Mouse (Mus musculus) kidney, adult 2 months (tissue): ENCODE measurements around the gene Mfsd14a. TPM values are rescaled to one million over a fixed set of nuclear protein-coding genes. Genes with fewer than 3 reads are reported as not detected.

Experiments
- DNase-seq: peaks from one replicate; pipeline ENCODE4 v3.0.0; 2021
- H3K27ac ChIP-seq: fragments of 200-500 bp; 2 replicates; pipeline ENCODE4 v1.5.1; 2012; ENCODE audit warnings: low read depth, low read length, control low read depth, inconsistent platforms; ENCODE audit not compliant: insufficient read depth
- H3K27me3 ChIP-seq: fragments of 200-500 bp; replicated peaks from 2 replicates; pipeline ENCODE4 v1.6.1; 2012; ENCODE audit warnings: mild to moderate bottlenecking, moderate library complexity, low read length, inconsistent platforms; ENCODE audit not compliant: control insufficient read depth, insufficient read depth
- H3K36me3 ChIP-seq: fragments of 200-500 bp; 2 replicates; pipeline ENCODE4 v1.6.1; 2012; ENCODE audit warnings: mild to moderate bottlenecking, moderate library complexity, low read length, inconsistent platforms; ENCODE audit not compliant: control insufficient read depth, insufficient read depth
- H3K4me1 ChIP-seq: fragments of 200-500 bp; 2 replicates; pipeline ENCODE4 v1.6.1; 2011; ENCODE audit warnings: low read length; ENCODE audit not compliant: control insufficient read depth, insufficient read depth
- H3K4me3 ChIP-seq: fragments of 200-500 bp; 2 replicates; pipeline ENCODE4 v1.5.1; 2011; ENCODE audit warnings: mild to moderate bottlenecking, low read depth, low read length, control low read depth; ENCODE audit not compliant: insufficient read depth
- CTCF ChIP-seq: fragments of 200-500 bp; conservative IDR thresholded peaks from 2 replicates; pipeline ENCODE4 v1.5.1; 2011; ENCODE audit warnings: low read depth, mild to moderate bottlenecking, control low read depth, low read length, moderate library complexity, mixed read lengths; ENCODE audit not compliant: insufficient read depth, insufficient read length
- POLR2A ChIP-seq: fragments of 200-500 bp; IDR thresholded peaks from one replicate; pipeline ENCODE4 v1.6.1; 2011; ENCODE audit warnings: low read depth, low read length, control low read depth
- WGBS: fragments of 180-500 bp; shearing (Covaris S2); methylation state at CpG from one replicate; pipeline ENCODE4 v1.1.7; 2018; 5-methylcytosine and 5-hydroxymethylcytosine counted together
- polyA plus RNA-seq: library from polyadenylated mRNA; depleted of rRNA; stranded (reverse); fragments of >200 nt; gene quantifications from 2 replicates; pipeline ENCODE4 v1.2.3, GENCODE M21; 2012; rRNA removed

The Mfsd14a gene
- polyA plus RNA-seq, 1 experiment, result 27.8 TPM

- H3K4me3 ChIP-seq, result no peak overlapping the region
- TF ChIP-seq CTCF (no peak), POLR2A (no peak)
- no peaks in the 10 kb centered on the region for H3K4me1 ChIP-seq
- H3K27me3 ChIP-seq, result no peaks in the 10 kb centered on the region
- H3K27ac ChIP-seq, result no peak overlapping the region
- 87% methylated on average over 5 of the region's 5 CpGs for WGBS
- no peak for DNase-seq
- no peaks in the 10 kb centered on the region for H3K36me3 ChIP-seq
These were observed 61.5 kb downstream of the Mfsd14a start for GRCm38 (mm10) chr3:116601005-116601404.

GRCm38 (mm10) chr3:116599705-116600104 is 62.8 kb downstream of the Mfsd14a start:
- WGBS, result 83% methylated on average over 2 of the region's 2 CpGs
- Histone ChIP-seq H3K27me3 (no peaks in the 10 kb centered on the region), H3K27ac (no peak overlapping the region), H3K4me1 (no peaks in the 10 kb centered on the region), H3K4me3 (no peak overlapping the region), H3K36me3 (no peaks in the 10 kb centered on the region)
- TF ChIP-seq CTCF (no peak), POLR2A (no peak)
- no peak for DNase-seq

GRCm38 (mm10) chr3:116595603-116595991 is 66.9 kb downstream of the Mfsd14a start:
- WGBS, result 4% methylated on average over 10 of the region's 10 CpGs
- H3K27ac ChIP-seq, result no peak overlapping the region

GRCm38 (mm10) chr3:116594728-116595602 is 67.5 kb downstream of the Mfsd14a start, which contains the start of gene Sass6:
Gene Sass6, plus strand, starts transcription at chr3:116594982.
- peak within 1 kb of the TSS; percentile 81 for H3K4me3 ChIP-seq
- no peak for TF ChIP-seq POLR2A
- no peak for TF ChIP-seq CTCF
- peak; percentile 99 for DNase-seq
- WGBS, result under 1% methylated on average over 65 of the region's 65 CpGs
- H3K4me1 ChIP-seq, result no peaks in the 10 kb centered on the region
- no peaks in the 10 kb centered on the region for H3K36me3 ChIP-seq
- H3K27ac ChIP-seq, result peak within 1 kb of the TSS; percentile 30; the same call in 1 of the 2 replicates
- H3K27me3 ChIP-seq, result no peaks in the 10 kb centered on the region

More at GRCm38 (mm10) chr3:116595603-116595991, 66.9 kb downstream of the Mfsd14a start:
- TF ChIP-seq POLR2A (no peak), CTCF (no peak)
- no peaks in the 10 kb centered on the region for H3K4me1 ChIP-seq
- no peaks in the 10 kb centered on the region for H3K27me3 ChIP-seq
- H3K36me3 ChIP-seq, result no peaks in the 10 kb centered on the region
- DNase-seq, result no peak
- H3K4me3 ChIP-seq, result peak overlapping the region; percentile 81

- no peak for DNase-seq
- Histone ChIP-seq H3K27ac (peak overlapping the region; percentile 30; the same call in 1 of the 2 replicates), H3K27me3 (no peaks in the 10 kb centered on the region), H3K36me3 (no peaks in the 10 kb centered on the region), H3K4me3 (peak overlapping the region; percentile 81), H3K4me1 (no peaks in the 10 kb centered on the region)
- no peak; the same call in 1 of the 2 replicates for TF ChIP-seq CTCF
- no peak for TF ChIP-seq POLR2A
- 1% methylated on average over 22 of the region's 22 CpGs for WGBS
These were observed 68.3 kb downstream of the Mfsd14a start for GRCm38 (mm10) chr3:116594076-116594727.

- WGBS, result 95% methylated on average over 9 of the region's 9 CpGs
- H3K27ac ChIP-seq, result no peak overlapping the region
- no peaks in the 10 kb centered on the region for H3K27me3 ChIP-seq
- H3K4me3 ChIP-seq, result no peak overlapping the region
- TF ChIP-seq CTCF, result no peak
- no peak for TF ChIP-seq POLR2A
- H3K4me1 ChIP-seq, result no peaks in the 10 kb centered on the region
- DNase-seq, result no peak
- H3K36me3 ChIP-seq, result peaks cover 5% of the 10 kb centered on the region
These were observed 80.3 kb downstream of the Mfsd14a start for GRCm38 (mm10) chr3:116582201-116582600.

Other genes with a start within 250 kb of the Mfsd14a start
- 5.3 and 5.5 TPM in 2 replicates for gene Cdc14a, start 238.6 kb downstream of the Mfsd14a start, polyA plus RNA-seq
- 28.0 and 30.4 TPM in 2 replicates for gene Rtca, start 154.5 kb downstream of the Mfsd14a start, polyA plus RNA-seq
- 35.6 and 41.9 TPM in 2 replicates for gene Dbt, start 149.6 kb downstream of the Mfsd14a start, polyA plus RNA-seq
- gene Lrrc39, start 99.7 kb downstream of the Mfsd14a start, polyA plus RNA-seq, result 0.33 and 0.81 TPM in 2 replicates
- gene Sass6, start 67.7 kb downstream of the Mfsd14a start, polyA plus RNA-seq, result 0.42 and 0.78 TPM in 2 replicates
- 2.8 TPM in 2 replicates for gene Trmt13, start 48.1 kb downstream of the Mfsd14a start, polyA plus RNA-seq
- not detected in 2 replicates for gene Gm43191, start 18.6 kb upstream of the Mfsd14a start, polyA plus RNA-seq
- gene Slc35a3, start 50.2 kb upstream of the Mfsd14a start, polyA plus RNA-seq, result 15.7 and 17.5 TPM in 2 replicates
- gene Agl, start 145.5 kb upstream of the Mfsd14a start, polyA plus RNA-seq, result 12.7 and 13.6 TPM in 2 replicates
- gene Frrs1, start 196.8 kb upstream of the Mfsd14a start, polyA plus RNA-seq, result 49.7 and 62.7 TPM in 2 replicates